Mouse (Mus musculus): ENCODE results near the gene Hbs1l.

GRCm38 (mm10) chr10:21364946-21365345 is 69.2 kb downstream of the Hbs1l start:
- TF ChIP-seq CTCF (conservative IDR thresholded peaks at IDR 0.05; ENCODE audit: low read length) (no peak), NANOG (IDR thresholded peaks at IDR 0.05; ENCODE audit: borderline replicate concordance, low read length) (no peak)

Data from E14TG2a.4 (cell line).